Mouse (Mus musculus): ENCODE data around the gene Aldoart2. TPM values are rescaled to one million over a fixed set of nuclear protein-coding genes. Genes with fewer than 3 reads are reported as not detected.
"Not testable (repeated sequence)": the region's sequence is repeated elsewhere in the genome, so short reads cannot be mapped to it uniquely, and the experiment has no call there.

Aldoart2 gene
- total RNA-seq, 2 experiments from 2014 or later, result not detected

DNA sequence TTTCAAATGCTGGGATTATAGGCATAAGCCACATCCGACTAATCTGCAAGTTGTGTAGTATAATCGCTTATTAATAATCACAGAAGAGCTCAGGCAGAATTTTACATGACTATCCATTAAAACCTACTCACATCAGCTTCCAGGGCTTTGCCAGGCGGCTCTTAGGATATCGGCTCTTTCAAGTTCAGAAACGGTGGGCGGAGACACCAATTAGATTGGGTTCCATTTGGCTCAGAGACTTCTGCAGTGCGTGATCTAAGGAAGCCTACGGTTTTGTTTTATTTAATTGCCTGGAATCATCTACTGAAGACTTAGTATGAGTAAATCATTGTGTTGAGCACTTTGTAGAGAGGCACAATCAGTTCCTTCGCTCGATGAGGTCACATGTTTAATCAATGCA, 6.6 kb downstream of the Aldoart2 start:
- DNase-seq, result no peak
- intact Hi-C loops (cut with DNase I), result no loop called here

DNA sequence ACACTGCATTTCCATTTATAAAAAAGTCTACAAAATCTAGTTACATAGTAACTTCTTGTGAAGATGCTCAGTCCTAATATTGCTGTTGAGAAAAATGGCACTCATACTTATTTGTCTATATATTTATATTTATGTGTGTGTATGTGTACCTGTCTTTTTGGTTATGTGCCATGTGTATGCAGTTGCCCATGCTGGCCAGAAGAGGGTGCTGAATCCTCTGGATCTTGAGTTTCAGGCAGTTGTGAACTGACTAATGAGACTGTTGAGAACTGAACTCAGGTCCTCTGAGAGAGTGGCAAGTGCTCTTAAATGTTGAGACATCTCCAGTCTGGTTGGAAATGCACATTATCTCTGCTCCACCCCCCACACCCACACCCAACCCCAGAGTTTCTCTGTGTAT, 8.1 kb downstream of the Aldoart2 start:
- intact Hi-C loops (cut with DNase I), result no loop called here
- no peak for DNase-seq

DNA sequence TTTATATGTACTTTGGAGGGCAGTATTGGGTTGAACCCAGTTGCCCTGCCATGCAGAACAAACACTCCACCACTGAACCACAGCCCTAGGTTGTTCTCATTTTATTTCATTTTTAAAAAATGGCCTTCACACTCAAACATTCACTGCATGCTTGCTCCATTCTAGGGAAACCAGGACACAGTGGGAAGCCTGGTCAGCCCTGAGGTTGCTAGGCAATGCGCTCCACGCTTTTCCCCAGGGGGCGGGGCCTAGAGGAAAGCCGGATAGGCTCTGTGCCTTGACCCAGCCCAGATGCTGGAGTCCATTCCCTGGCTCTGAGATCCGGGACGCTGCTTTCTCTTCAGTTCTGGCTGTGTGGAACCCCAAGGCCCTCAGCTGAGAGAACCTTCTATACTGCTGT, 8.8 kb downstream of the Aldoart2 start:
- intact Hi-C loops (cut with DNase I), result no loop called here
- peak; percentile 35 for DNase-seq

DNA sequence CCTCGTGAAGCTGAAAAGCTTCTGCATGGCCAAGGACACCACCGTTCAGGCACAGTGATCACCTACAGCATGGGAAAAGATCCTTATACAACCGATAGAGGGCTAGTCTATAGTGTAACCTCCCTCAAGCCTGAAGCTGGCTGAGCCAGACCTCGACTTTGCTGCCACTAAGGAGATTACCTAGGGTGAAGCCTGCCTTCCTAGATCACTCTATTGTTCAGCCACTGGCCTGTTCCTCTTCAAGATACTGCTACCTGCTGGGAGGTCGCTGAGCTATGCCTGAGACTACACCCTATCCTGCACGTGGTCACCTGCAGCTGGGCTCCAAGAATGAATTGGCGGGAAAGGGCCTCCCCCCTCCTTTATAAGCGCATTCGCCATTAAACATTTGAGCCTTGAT, 21.9 kb downstream of the Aldoart2 start:
- intact Hi-C loops (cut with DNase I); DNase-seq: not testable (repeated sequence)

DNA sequence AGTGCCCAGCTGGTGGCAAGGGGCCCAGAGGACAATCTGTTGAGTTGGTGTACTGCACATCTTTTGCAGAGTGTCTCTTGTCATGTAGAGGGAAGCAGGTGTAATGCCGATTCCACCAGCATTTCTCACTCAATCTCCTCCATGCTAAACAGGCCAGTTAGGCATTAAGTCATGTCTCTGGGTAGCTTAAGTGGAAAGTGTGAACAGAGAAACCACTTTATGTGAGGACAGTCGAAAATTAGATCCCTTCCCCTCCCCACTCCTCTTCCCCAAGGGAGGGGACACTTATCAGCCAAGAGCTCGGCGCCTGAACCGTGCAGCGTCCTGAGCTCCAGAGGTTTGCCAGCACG, 33.5 kb downstream of the Aldoart2 start:
- no peak for DNase-seq
- intact Hi-C loops (cut with DNase I), result no loop called here

DNA sequence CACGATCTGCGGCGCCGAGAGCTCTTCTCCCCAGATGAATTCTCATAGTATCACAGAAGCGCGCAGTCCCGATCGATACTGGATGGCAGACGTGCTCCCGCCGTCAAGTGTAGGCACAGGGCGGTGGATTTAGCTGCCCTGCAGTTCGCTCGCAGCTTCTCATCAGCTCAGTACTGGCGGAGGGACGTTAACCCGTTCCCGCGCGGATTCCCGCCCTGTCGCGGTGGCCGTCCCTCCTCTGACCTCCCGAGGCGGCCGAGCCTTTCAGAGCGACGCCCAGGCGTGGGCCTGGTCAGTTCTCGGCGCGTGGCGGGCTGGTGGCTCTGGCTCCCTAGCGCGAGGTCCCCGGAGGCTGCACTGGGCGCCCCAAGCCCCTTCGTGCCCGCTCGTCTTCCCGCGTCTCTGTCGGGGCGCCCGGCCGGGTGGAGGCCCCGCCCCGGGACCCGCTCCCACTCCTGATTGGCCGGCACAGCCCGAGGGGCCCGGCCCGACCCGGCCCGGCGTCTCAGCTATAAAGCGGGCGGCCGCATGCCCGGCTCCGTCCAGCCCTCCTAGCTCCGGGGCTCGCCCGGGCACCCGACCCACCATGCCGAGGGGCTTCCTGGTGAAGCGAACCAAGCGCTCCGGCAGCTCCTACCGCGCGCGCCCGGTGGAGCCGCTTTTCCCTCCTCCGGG, 34.0 kb downstream of the Aldoart2 start, which contains the start of gene Insm2:
Gene Insm2, plus strand, starts transcription at position 541 of the 675 bp plus-strand sequence.
- peak; percentile 74 for DNase-seq

GRCm38 (mm10) chr12:55599639-55600502, 34.8 kb downstream of the Aldoart2 start:
- intact Hi-C loops (cut with DNase I), result no loop called here
- peak; percentile 46 for DNase-seq

More for the DNA sequence above, 34.0 kb downstream of the Aldoart2 start, which contains the start of gene Insm2:
- intact Hi-C loops (cut with DNase I), result no loop called here

DNA sequence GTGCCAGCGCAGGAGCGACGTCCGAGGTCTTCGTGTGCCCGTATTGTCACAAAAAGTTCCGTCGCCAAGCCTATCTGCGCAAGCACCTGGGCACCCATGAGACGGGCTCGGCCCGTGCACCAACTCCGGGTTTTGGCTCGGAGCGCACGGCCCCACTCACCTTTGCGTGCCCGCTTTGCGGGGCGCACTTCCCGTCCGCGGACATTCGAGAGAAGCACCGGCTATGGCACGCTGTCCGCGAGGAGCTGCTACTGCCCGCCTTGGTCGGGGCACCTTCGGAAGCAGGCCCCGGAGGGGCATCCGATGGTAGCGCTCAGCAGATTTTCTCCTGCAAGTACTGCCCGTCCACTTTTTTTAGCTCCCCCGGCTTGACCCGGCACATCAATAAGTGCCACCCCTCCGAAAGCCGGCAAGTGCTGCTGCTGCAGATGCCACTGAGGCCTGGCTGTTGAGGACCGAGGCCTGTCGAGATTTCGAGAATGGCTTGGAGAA, 35.5 kb downstream of the Aldoart2 start:
- intact Hi-C loops (cut with DNase I), result no loop called here
- DNase-seq, result peak; percentile 9

DNA sequence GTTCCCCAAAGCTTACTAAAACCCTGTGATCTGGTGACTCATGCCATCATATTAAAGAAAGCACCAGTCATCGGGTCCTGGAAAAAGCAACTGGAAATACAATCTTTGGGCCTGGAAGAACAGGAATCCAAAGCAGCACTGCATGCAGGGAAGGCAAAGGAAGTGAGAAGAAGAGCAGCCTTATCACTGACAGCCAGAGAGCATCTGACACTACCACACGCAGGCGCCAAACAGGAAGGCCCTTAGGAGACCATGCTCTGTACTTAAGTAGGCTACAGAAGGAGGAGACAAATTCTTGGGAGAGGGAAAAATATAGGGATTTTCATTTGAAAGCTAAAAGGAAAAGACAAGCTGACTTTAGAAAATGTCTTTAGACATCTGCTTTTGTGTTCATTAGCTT, 39.4 kb downstream of the Aldoart2 start:
- intact Hi-C loops (cut with DNase I), result no loop called here
- no peak for DNase-seq

DNA sequence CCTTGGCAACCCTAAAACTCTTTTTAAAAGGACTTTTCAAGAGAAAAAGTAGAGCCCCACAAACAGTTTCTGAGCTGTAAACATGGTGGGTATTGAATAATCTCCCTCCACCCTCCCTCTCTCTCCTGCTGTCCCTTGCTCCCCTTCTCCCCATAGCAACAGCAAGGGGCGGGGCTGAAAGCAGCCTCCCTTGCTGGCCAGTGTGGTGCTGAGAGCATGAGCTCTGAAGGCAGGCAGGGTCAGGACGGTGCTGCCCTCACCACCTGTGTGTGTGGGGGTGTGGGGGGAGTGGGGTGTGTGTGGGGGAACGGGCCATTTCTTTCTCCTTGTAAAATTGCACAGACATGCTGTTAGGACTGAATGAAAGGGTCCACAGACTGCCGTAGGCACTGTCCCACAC, 42.9 kb downstream of the Aldoart2 start:
- intact Hi-C loops (cut with DNase I), result no loop called here
- DNase-seq, result peak; percentile 22

- intact Hi-C loops (cut with DNase I), result no loop called here
- DNase-seq, result no peak
Observed at GRCm38 (mm10) chr12:55610812-55611211, 45.8 kb downstream of the Aldoart2 start.

Other genes starting within 250 kb of the Aldoart2 start
- gene Psma6, start 181.0 kb upstream of the Aldoart2 start, total RNA-seq (2021), result 100 to 1,000 TPM; 173 to 183 TPM
- gene Nfkbia, start 72.6 kb upstream of the Aldoart2 start, total RNA-seq (2021), result 10 to 100 TPM; 26.8 to 33.6 TPM
- gene Insm2, start 34.2 kb downstream of the Aldoart2 start, total RNA-seq (2021), result under 1 TPM; 0.50 to 0.60 TPM

Data from left cerebral cortex, postnatal 4 days (tissue).